Mouse (Mus musculus) stomach, embryonic 15.5 days (tissue): ENCODE data around the gene Slc25a45. TPM values are rescaled to one million over a fixed set of nuclear protein-coding genes. Genes with fewer than 3 reads are reported as not detected.

Source experiments
- ATAC-seq: fragments of 200-750 bp; cut with Nextera tagmentation; 2 replicates; pipeline ENCODE4 v1.8.0; 2017; ENCODE audit warnings: low read depth, moderate number of reproducible peaks, moderate TSS enrichment; ENCODE audit not compliant: insufficient read depth, low FRiP score
- H3K27ac ChIP-seq: fragments of 300-500 bp; sonication (generic); 2 replicates; pipeline ENCODE4 v1.5.1; 2015; ENCODE audit warnings: mild to moderate bottlenecking, inconsistent platforms
- H3K27me3 ChIP-seq: fragments of 300-500 bp; sonication (generic); replicated peaks from 2 replicates; pipeline ENCODE4 v1.6.1; 2015; ENCODE audit warnings: inconsistent platforms
- H3K36me3 ChIP-seq: fragments of 300-500 bp; sonication (generic); 2 replicates; pipeline ENCODE4 v1.6.1; 2015; ENCODE audit warnings: inconsistent platforms
- H3K4me1 ChIP-seq: fragments of 300-500 bp; sonication (generic); 2 replicates; pipeline ENCODE4 v1.6.1; 2015; ENCODE audit warnings: inconsistent platforms
- H3K4me2 ChIP-seq: fragments of 300-500 bp; sonication (generic); 2 replicates; pipeline ENCODE4 v1.6.1; 2015; ENCODE audit warnings: mild to moderate bottlenecking, inconsistent platforms
- H3K4me3 ChIP-seq: fragments of 300-500 bp; sonication (generic); replicated peaks from 2 replicates; pipeline ENCODE4 v1.5.1; 2015; ENCODE audit warnings: inconsistent platforms
- H3K9ac ChIP-seq: fragments of 300-500 bp; sonication (generic); 2 replicates; pipeline ENCODE4 v1.6.1; 2015; ENCODE audit warnings: inconsistent platforms
- H3K9me3 ChIP-seq: fragments of 300-500 bp; sonication (generic); 2 replicates; pipeline ENCODE4 v1.6.1; 2016; ENCODE audit warnings: inconsistent platforms
- WGBS: fragments of 180-500 bp; shearing (Covaris S2); methylation state at CpG from one replicate; pipeline ENCODE4 v1.1.7; 2015; 5-methylcytosine and 5-hydroxymethylcytosine counted together
- polyA plus RNA-seq: library from polyadenylated mRNA; unstranded; fragments of >200 nt; fragmentation: Nextera tagmentation; extraction: Ambion mirVana; gene quantifications from 2 replicates; pipeline ENCODE4 v1.2.1, GENCODE M21; 2015

Slc25a45 gene
- polyA plus RNA-seq, 1 experiment from 2014 or later = 5.5 TPM

DNA sequence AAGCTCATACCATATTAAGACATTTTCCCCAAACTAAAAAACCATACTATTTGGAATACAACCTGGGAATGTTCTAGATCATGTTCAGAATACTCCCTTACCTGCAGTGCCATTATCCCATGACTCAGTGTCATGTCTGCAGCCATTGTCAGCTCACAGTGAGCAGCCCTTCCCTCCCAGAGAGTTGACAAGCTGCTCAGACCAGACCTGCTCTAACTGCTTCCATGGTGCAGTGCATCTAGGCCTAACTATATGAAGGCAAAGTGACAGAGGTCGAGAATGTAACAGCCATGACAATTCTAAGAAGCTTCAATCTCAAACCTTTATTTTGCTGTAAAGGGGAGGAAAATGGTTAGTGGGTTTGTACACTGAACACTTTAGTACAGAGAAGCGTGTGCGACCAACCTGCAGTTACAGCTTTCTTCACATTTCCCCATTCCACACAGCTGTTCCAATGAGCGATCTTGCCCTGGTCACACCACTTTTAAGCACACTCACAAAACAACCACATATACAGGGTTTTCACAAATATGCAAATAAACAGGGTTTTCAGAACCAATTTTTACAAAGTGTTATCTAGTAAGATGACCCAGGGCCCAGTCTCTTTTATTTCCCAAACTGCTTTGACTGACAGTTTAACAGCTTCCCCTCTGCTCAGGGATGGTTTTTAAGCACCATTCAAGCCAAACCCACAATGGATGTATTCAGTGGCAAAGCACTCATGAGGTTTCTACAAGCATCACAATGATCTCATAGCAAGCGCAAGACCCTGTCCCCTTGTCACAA lies 35.4 kb upstream of the Slc25a45 start:
- Histone ChIP-seq H3K4me1 (peaks cover 42% of the 10 kb centered on the region), H3K27me3 (no peaks in the 10 kb centered on the region), H3K9me3 (no peaks in the 10 kb centered on the region), H3K27ac (peak overlapping the region; percentile 18; the same call in 1 of the 2 replicates), H3K36me3 (no peaks in the 10 kb centered on the region), H3K9ac (no peak overlapping the region), H3K4me3 (peak overlapping the region; percentile 42), H3K4me2 (peak overlapping the region; percentile 70)
- ATAC-seq = no peak
- WGBS = 67% methylated on average over 5 of the region's 5 CpGs

DNA sequence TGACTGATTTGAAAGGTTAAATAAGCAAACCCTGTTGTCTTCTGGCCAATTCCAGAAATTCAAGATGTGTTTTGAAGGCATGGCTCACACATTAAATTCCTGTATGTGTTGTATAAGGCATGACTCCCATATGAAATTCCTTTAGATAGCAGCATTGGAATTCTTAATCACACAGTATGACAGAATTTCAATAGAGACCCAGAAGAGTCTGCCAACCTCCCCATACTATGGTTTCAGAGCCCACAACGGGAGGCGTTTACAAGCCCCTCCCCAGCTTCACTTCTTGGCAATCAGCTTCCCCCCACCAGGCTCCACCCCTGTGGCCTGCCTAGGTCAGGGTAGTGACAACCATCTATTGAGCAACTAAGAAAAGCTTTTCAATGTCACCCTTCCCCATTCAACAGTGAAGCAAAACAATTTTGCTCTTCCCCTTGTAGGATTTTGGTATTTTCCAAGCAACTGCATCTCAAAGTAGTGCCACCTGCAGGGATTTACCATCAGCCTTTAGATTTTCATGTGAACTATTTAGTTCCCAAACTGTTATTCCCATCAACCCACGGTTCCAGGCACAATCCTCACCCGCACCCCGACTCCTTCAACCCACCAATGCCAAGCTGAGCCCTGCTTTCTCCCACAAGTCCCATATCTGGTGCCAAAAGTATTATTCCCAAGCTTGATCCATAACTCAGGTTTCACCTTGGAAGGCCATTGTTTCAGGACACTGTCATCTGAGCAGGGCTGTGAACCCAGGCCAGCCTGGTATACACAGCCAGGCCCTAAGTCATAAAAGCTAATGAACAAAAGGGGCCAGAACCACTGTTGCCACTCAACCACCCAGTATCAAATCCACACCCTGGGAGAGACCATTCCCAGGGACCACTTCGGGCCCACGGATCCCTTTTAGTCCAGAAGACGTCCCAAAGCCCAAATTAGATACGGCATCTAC lies 34.5 kb upstream of the Slc25a45 start:
- Histone ChIP-seq H3K27ac (peak overlapping the region; percentile 99), H3K9ac (no peak overlapping the region), H3K9me3 (no peaks in the 10 kb centered on the region), H3K27me3 (no peaks in the 10 kb centered on the region), H3K36me3 (no peaks in the 10 kb centered on the region), H3K4me1 (peaks cover 49% of the 10 kb centered on the region), H3K4me3 (peak overlapping the region; percentile 42), H3K4me2 (peak overlapping the region; percentile 70)
- ATAC-seq = no peak
- 69% methylated on average over 9 of the region's 9 CpGs for WGBS

DNA sequence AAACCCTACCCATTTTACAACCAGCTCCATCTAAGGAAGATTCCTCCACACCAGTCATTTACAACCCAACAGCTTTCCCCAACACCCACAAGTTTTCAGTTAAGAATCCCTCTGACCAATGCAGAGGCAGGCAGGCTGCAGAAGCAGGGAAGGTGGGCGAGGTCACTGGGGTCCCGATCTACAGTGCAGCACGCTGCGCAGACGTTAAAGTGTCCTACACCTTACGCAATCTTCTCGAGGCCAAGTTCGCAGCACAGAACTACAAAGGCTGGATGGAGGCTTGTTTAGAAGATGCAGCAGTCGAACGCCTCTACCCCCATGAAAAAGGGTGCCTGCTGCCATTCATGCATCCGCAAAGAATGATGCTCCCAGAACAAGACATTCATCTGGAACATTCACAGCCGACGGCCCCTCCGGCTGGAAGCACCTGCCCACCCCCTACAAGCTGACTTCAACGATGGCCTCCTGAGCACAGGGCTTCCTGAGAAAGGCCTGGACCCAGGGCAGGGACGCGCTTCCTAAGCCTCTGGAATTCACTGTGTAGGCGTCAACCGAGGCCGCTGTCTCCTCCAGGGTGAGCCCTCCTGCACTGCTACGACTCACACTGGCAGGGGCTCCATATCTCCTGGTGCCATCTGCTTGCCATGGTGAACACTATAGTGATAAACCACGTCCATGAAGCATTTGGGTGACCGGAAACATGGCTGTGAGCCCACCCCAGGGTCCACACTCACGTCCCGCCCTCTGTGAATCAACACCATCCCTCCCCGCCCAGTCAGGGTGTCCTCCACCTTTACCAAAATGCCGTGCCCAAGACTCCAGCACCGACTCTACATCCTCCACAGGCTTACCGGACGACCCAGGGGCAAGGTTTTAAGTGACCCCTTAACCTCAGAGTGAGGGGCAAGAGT lies 33.6 kb upstream of the Slc25a45 start:
- WGBS = 71% methylated on average over 30 of the region's 30 CpGs
- Histone ChIP-seq H3K4me2 (peak overlapping the region; percentile 70), H3K9ac (peak overlapping the region; percentile 38), H3K9me3 (no peaks in the 10 kb centered on the region), H3K36me3 (no peaks in the 10 kb centered on the region), H3K27me3 (no peaks in the 10 kb centered on the region), H3K4me3 (peak overlapping the region; percentile 42), H3K27ac (peak overlapping the region; percentile 99), H3K4me1 (peaks cover 54% of the 10 kb centered on the region)
- no peak for ATAC-seq

DNA sequence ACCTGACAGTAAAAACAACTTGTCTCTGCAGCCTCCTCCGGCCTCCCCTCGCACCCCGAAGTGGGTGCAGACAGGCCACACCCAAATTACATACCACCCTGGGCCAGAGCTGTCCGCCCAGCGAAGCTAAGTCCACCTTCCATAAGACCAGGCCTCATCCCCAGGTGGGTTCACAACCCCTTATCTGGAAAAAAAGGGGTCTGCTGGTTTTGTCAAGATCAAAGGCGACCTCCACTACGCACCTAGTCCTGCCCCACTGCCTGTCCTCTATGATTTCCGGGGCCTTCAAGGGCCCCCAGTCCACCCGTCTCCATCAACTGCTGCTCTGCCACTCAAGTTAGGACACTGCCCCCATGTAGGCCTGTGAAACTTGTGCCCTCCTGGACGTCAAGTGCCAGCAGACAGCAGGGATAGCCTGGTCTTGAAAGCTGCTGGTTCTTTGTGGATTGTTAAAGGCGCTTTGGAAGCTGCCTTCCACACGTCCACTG lies 32.7 kb upstream of the Slc25a45 start:
- H3K4me1 ChIP-seq = peaks cover 61% of the 10 kb centered on the region
- WGBS = 58% methylated on average over 12 of the region's 12 CpGs

DNA sequence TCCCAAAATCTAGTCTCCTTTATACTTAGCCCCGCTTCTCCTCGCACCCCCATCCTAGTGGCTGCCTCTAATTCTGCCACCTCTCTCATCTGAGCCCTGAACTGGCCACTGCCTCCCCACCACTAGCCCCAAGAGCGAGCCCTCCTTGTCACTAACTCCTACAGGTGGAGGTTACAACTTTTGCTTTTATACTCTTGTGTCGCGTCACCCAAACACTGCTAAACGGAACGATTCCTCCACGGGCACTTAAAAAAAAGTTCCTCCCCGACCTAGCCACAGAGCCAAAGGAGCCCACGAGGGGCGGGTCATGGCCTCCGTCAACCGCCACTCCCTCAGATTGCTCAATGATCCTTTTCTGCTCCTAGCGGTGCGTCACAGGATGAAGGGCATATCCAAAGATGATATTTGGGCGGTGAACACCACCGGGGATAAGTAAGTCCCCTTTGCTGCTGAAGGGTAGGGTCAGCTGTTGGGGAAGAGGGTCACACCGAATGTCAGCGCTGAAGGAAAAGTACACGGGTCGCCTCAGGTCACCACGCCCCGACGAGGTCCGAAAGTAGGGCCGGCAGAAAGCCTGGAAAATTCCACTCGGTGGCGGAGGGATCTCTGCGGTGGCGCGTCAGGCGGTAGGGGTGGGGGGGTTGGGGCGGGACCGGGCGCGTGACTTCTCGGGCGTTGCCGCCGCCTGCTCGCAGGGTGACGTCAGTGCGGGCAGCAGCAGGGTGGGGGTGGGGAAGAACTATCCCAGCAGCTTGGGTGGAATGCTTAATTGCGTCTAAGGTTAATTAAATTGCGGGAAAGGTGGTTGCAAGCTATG lies 32.1 kb upstream of the Slc25a45 start:
- WGBS = 2% methylated on average over 45 of the region's 45 CpGs
- Histone ChIP-seq H3K4me2 (peak overlapping the region; percentile 70), H3K27ac (peak overlapping the region; percentile 99), H3K9ac (peak overlapping the region; percentile 38; the same call in 1 of the 2 replicates), H3K9me3 (no peaks in the 10 kb centered on the region), H3K27me3 (no peaks in the 10 kb centered on the region), H3K4me3 (peak overlapping the region; percentile 42), H3K36me3 (no peaks in the 10 kb centered on the region), H3K4me1 (peaks cover 65% of the 10 kb centered on the region)
- peak; percentile 32; the same call in 1 of the 2 replicates for ATAC-seq

More for the DNA sequence above, 32.7 kb upstream of the Slc25a45 start:
- Histone ChIP-seq H3K27ac (peak overlapping the region; percentile 99), H3K36me3 (no peaks in the 10 kb centered on the region), H3K9ac (peak overlapping the region; percentile 38; the same call in 1 of the 2 replicates), H3K4me3 (peak overlapping the region; percentile 42), H3K9me3 (no peaks in the 10 kb centered on the region), H3K4me2 (peak overlapping the region; percentile 70), H3K27me3 (no peaks in the 10 kb centered on the region)
- ATAC-seq = no peak

DNA sequence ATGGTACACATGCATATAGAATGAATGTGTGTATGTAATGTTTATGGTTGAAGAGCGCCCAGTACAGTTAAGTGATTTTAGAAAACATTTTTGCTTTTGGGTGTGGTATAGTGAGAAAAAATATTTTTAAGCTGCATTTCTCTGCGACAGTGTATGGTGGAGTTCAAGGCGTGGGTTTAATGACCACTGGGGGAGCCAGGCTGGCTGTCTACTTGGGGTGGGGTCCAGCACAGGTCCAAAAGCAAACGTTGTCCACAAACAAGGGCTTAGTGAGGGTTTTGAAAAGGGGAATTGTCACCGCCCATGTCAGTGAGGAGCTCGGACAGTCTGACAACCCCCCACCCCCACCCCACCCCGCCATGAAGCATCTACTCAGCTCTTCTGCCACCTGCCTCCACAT lies 31.5 kb upstream of the Slc25a45 start:
- H3K27ac ChIP-seq = peak overlapping the region; percentile 99
- no peaks in the 10 kb centered on the region for H3K36me3 ChIP-seq
- no peak overlapping the region for H3K9ac ChIP-seq
- WGBS = under 1% methylated on average over 7 of the region's 7 CpGs
- peak overlapping the region; percentile 70 for H3K4me2 ChIP-seq
- peak; percentile 0 for ATAC-seq
- H3K4me3 ChIP-seq = peak overlapping the region; percentile 42
- no peaks in the 10 kb centered on the region for H3K9me3 ChIP-seq
- peaks cover 62% of the 10 kb centered on the region for H3K4me1 ChIP-seq
- no peaks in the 10 kb centered on the region for H3K27me3 ChIP-seq

DNA sequence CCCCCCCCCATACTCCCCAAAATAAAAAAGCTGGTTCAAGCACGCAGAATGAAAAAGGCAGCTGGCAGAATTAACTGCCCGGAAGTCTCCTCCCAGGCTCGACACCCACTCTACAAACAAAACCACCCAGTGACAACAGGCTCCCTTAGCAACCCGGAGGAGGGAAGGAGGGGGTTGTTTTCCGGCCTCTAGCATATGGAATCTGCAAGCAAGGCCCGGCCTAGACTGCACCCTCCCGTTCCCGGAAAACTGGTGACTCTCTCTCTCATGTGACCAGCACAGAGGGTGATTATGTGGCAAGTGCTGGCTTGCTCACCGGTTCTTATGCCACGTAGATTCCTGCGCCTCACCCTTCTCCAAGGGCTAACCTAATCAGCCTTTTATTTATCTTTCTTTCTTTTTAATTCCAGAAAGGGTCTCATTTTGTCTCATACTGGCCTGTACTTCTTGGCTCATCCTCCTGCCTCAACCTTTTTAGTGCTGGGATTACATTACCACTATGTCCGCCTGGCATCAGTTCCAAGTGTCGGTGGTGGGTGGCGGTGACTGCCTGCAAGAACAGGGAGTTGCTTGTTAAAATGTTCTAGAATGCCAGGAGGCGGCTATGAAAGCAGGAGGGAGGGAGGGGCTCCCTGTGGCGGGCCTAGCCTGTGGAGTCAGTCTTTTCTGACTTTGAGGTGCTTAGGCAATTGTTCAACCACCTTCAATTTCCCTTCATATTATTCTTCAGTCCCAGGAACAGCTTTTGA lies 30.9 kb upstream of the Slc25a45 start:
- H3K4me1 ChIP-seq = peaks cover 62% of the 10 kb centered on the region
- no peak overlapping the region; the same call in 1 of the 2 replicates for H3K9ac ChIP-seq
- peak; percentile 78 for ATAC-seq
- peak overlapping the region; percentile 42 for H3K4me3 ChIP-seq
- no peaks in the 10 kb centered on the region for H3K27me3 ChIP-seq
- peak overlapping the region; percentile 70 for H3K4me2 ChIP-seq
- peak overlapping the region; percentile 99 for H3K27ac ChIP-seq
- WGBS = 6% methylated on average over 16 of the region's 16 CpGs
- no peaks in the 10 kb centered on the region for H3K9me3 ChIP-seq
- no peaks in the 10 kb centered on the region for H3K36me3 ChIP-seq

DNA sequence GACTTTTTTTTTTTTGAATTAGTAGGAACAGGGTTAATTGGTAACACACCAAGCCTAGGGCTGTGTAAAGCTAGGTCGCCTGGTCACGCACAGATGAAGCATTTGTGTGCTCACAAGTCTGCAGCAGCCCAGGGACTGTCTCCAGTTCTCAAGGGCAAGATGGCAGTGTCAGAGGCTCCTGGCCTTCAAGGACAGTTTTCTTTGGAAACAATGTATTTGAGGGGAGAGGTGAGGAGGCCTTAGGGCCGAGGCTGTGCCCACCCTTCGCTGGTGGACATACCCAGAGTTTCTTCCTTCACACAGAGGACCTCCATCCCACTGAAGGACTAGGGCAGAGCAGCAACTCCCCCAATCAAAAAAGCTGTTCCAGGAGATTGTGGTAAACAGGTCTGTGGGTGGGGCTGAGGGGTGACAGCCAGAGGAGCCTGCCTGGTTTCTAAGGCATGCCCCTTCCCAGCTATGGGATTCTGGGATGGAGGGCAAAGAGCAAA lies 30.3 kb upstream of the Slc25a45 start:
- no peaks in the 10 kb centered on the region for H3K36me3 ChIP-seq
- 46% methylated on average over 4 of the region's 4 CpGs for WGBS
- H3K4me2 ChIP-seq = peak overlapping the region; percentile 70
- no peaks in the 10 kb centered on the region for H3K27me3 ChIP-seq
- H3K27ac ChIP-seq = peak overlapping the region; percentile 99
- H3K9ac ChIP-seq = no peak overlapping the region; the same call in 1 of the 2 replicates
- H3K4me1 ChIP-seq = peaks cover 60% of the 10 kb centered on the region
- ATAC-seq = no peak
- no peak overlapping the region for H3K4me3 ChIP-seq
- no peaks in the 10 kb centered on the region for H3K9me3 ChIP-seq

DNA sequence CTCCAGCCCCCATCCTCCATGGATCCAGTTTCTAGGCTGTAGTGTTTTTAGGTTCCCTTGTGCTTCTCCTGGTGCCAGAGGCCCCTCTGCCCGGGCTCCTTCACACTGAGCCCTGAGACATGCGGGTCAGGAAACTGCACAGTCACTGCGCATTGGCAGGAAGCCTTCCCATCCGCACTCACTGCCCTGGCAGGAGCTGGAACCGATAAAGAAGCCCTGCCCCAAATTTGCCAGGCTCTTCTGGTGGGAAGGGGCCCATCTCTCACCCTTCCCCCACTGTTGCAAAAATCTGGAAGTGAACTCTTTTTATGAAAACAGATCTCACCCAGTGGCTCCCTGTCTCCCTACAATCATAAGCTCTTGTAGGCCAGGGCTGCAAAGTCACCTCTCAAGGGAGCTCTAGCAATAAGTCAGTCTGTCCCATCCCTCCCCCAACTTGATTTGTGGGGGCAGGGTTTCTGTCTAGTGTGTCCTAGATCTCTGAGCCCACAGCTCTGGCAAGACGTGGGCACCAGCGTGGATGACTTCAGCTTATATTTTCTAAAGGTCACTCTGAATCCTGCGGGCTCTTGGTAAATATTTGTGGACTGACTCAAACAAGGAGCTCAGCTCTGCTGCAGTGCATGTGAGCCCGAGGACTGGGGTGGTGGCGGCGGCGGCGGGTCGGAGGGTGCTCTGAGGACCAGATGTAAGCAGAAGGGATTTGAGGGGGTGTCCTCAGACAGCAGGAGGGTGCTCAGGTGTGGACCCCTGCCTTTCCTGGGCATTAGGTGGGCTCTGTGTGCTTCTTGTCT lies 29.4 kb upstream of the Slc25a45 start:
- peak overlapping the region; percentile 24; the same call in 1 of the 2 replicates for H3K9ac ChIP-seq
- peaks cover 56% of the 10 kb centered on the region for H3K4me1 ChIP-seq
- peak overlapping the region; percentile 99 for H3K27ac ChIP-seq
- ATAC-seq = no peak
- H3K27me3 ChIP-seq = no peaks in the 10 kb centered on the region
- 34% methylated on average over 14 of the region's 14 CpGs for WGBS
- H3K9me3 ChIP-seq = no peaks in the 10 kb centered on the region
- H3K4me3 ChIP-seq = peak overlapping the region; percentile 9; the same call in 1 of the 2 replicates
- H3K4me2 ChIP-seq = peak overlapping the region; percentile 70
- H3K36me3 ChIP-seq = no peaks in the 10 kb centered on the region
